Mouse (Mus musculus) embryo, embryonic 11.5 days (tissue): Measurements from ENCODE around the gene Arhgap10.

Experiments used
- DNase-seq: peaks from one replicate; pipeline ENCODE4 v3.0.0-alpha.2; 2012; ENCODE audit warnings: low read depth, low spot score

Gene Arhgap10

GRCm38 (mm10) chr8:77215191-77215590 lies 302.6 kb downstream of the Arhgap10 start:
- no peak for DNase-seq

- DNase-seq = peak; percentile 9
Observed at GRCm38 (mm10) chr8:77214665-77215064, 303.1 kb downstream of the Arhgap10 start.

- DNase-seq = no peak
Observed at GRCm38 (mm10) chr8:77213893-77214464, 303.8 kb downstream of the Arhgap10 start.

GRCm38 (mm10) chr8:77209297-77209696 lies 308.5 kb downstream of the Arhgap10 start:
- DNase-seq = no peak
